Mouse (Mus musculus): ENCODE measurements around the gene Acadvl. TPM values are rescaled to one million over a fixed set of nuclear protein-coding genes. Genes with fewer than 3 reads are reported as not detected.

Acadvl gene
- polyA plus RNA-seq (2016; fragmentation: Nextera tagmentation; extraction: Ambion mirVana), result 44.9 and 51.7 TPM in 2 replicates

DNA sequence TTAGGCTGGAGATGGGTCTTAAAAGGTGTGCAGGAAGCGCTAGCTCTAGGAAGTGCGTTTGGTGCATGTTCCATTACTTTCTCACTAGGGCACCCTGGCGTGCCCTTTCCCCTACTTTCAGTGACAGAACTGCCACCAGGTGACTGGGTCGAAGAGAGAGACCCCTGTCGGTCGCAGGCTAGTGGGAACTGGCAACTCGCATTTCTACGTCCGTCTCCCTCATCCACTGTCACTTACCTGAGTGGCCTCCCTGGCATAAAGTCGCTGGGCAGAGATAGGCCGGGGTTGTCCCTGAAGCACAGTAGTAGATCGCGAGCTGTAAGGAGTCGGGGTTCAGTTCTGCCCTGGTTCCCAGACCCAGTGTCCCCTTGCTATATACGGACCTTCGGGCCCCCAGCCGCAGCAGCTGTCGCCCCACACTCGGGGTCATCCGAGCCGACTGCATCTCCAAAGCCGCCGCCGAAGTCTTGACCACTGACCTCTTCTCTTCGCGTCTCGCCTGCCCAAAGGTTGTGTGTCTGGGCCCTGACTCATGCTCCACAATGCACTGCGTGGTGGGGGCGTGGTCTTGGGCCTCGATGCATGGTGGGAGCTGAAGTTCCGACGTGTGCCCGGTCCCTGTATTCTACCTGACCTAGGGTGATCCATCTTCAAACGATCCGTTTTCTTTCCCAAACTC lies at the start of gene Acadvl:
Gene Acadvl, minus strand, starts transcription at position 532 of the 679 bp plus-strand sequence.
- Histone ChIP-seq H3K27ac (peak within 1 kb of the TSS; percentile 83), H3K4me1 (replicated peaks) (peaks cover 59% of the 10 kb centered on the region), H3K27me3 (ENCODE audit: insufficient read depth, poor library complexity, severe bottlenecking) (no peaks in the 10 kb centered on the region), H3K9me3 (no peaks in the 10 kb centered on the region), H3K4me3 (peak within 1 kb of the TSS; percentile 57), H3K36me3 (peaks cover 45% of the 10 kb centered on the region)
- under 1% methylated on average over 35 of the region's 35 CpGs for WGBS
- DNase-seq (ENCODE audit: low spot score), result peak; percentile 86

DNA sequence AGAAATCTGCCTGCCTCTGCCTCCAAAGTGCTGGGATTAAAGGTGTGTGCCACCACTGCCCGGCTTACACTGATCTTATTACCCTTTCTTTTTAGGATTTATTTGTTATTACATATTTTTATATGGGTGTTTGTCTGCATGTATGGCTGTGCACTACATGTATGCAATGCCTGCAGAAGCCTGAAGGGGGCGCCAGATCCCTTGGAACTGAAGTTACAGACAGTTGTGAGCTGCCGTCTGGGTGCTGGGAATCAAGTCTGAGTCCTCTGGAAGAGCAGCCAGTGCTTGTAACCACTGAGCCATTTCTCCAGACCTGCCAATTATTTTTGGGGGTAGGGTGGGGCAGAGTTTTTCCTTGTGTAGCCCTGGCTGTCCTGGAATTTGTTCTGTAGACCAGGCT lies 47.8 kb upstream of the Acadvl start:
- no peak overlapping the region for H3K27ac ChIP-seq
- DNase-seq (ENCODE audit: low spot score), result no peak
- H3K4me1 ChIP-seq (replicated peaks), result peaks cover 6% of the 10 kb centered on the region; the same call in 1 of the 2 replicates
- 66% methylated on average over 3 of the region's 3 CpGs for WGBS
- no peaks in the 10 kb centered on the region for H3K36me3 ChIP-seq
- H3K9me3 ChIP-seq, result peaks cover 4% of the 10 kb centered on the region; the same call in 1 of the 2 replicates
- H3K27me3 ChIP-seq (ENCODE audit: insufficient read depth, poor library complexity, severe bottlenecking), result no peaks in the 10 kb centered on the region
- no peak overlapping the region for H3K4me3 ChIP-seq

DNA sequence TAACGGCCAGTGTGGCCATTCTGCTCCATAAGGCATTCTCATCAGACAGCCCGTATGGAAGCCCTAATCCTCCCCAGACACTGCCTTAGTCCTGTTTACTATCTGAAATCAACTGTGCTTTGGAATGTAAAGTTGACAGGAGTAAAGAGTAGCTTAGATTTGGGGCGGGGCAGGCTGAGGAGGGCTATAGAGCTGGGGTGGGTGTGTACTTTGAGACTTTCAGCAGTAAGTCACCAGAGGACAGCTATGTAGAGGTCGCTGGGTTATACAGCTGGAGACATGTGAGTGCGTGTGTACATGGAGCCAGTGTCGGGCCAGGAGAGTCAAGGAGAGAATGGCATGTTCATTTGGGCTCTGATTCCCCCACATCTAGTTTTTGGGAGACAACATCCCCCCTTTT lies 44.7 kb upstream of the Acadvl start:
- DNase-seq (ENCODE audit: low spot score), result no peak
- WGBS, result 73% methylated on average over 6 of the region's 6 CpGs
- peaks cover 22% of the 10 kb centered on the region for H3K4me1 ChIP-seq (replicated peaks)

DNA sequence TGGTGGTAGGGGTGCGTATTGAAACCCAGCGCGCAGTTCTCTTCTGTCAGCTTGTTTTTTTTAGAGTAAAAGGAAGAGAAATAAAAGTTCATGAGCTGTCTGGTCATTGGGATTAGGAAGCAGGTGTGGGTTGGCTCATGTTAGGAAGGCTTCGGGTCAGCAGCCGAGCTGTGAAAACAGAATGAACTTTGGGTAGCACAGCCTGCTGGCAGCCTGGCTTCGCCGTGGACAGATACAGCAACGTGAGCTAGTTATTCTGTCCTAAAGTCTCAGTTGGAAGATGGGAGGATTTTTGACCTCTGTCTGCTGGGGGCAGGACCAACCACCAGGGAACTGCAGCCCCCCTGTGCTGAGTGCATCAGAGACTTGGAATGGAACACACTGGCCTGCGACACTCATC lies 42.6 kb upstream of the Acadvl start:
- Histone ChIP-seq H3K9me3 (no peaks in the 10 kb centered on the region), H3K4me3 (no peak overlapping the region), H3K4me1 (replicated peaks) (peaks cover 22% of the 10 kb centered on the region), H3K36me3 (no peaks in the 10 kb centered on the region), H3K27ac (no peak overlapping the region), H3K27me3 (ENCODE audit: insufficient read depth, poor library complexity, severe bottlenecking) (peaks cover 7% of the 10 kb centered on the region)
- 82% methylated on average over 9 of the region's 9 CpGs for WGBS
- no peak for DNase-seq (ENCODE audit: low spot score)

More for the DNA sequence above, 44.7 kb upstream of the Acadvl start:
- Histone ChIP-seq H3K9me3 (peaks cover 4% of the 10 kb centered on the region; the same call in 1 of the 2 replicates), H3K36me3 (no peaks in the 10 kb centered on the region), H3K27ac (no peak overlapping the region), H3K4me3 (no peak overlapping the region), H3K27me3 (ENCODE audit: insufficient read depth, poor library complexity, severe bottlenecking) (peaks cover 4% of the 10 kb centered on the region)

DNA sequence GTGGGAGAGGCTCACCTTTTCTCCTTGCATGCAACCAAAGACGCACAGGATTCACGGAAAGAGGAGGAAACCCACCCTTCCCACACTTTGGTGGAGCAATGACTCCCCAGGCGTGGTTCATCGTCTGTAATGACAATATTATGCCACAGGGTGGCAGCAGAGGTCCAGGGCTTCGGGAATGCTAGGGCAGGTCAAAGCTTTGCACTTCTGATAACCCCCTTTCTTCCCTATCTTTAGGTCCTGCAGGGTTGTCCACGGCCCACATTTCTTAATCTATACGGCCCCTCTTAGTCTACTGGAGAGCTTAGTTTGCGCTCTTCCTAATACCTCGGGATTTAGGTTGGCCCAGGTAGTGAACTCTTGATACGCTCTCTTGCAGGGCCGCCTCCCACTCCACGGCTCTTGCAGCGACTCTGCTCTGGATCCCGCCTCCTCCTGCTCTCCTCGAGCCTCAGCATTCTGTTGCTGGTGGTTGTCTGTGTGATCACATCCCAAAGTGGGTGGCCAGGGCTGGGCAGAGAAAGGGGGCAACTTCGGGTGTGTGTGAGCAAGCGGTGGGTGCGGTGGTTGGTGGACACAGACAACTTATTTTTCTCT lies 40.5 kb upstream of the Acadvl start:
- H3K4me3 ChIP-seq, result peak overlapping the region; percentile 23; the same call in 1 of the 2 replicates
- peak; percentile 82 for DNase-seq (ENCODE audit: low spot score)
- 24% methylated on average over 18 of the region's 18 CpGs for WGBS
- no peaks in the 10 kb centered on the region for H3K36me3 ChIP-seq
- peaks cover 7% of the 10 kb centered on the region for H3K27me3 ChIP-seq (ENCODE audit: insufficient read depth, poor library complexity, severe bottlenecking)
- no peaks in the 10 kb centered on the region for H3K9me3 ChIP-seq
- H3K4me1 ChIP-seq (replicated peaks), result peaks cover 22% of the 10 kb centered on the region
- H3K27ac ChIP-seq, result peak overlapping the region; percentile 50; the same call in 1 of the 2 replicates

DNA sequence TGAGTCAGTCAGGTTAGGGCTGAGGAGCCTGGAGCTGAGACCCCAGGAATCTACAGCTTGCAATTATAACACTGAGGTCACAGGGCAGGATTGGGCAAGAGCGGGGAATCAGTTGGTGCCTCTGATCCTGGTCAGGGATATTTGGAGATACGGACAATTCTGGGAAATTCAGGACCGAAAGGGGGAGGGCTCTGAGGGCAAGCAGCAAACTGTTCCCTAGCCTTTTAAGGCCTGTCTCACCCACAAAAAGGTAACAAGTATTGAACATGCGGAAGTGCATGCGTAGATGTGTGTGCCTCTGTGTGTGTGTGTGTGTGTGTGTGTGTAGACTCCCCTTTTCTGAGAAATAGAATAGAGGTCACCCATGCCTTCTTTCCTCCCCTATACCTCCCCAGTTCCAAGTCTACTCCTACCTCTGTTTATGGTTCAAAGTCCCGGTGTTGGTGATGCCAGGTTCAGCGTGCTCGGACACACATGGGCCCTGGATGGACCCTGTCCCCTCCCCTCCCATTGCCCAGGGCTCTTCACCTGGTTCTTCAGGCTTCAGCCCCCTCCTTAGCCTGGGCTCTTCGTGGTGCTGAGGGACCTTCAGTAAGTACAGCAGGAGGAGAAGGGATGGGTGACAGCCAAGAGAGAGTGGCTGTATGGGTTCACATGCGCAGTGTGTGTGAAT lies 38.8 kb upstream of the Acadvl start, which contains the start of gene Asgr1:
Gene Asgr1, plus strand, starts transcription at position 188 of the 673 bp plus-strand sequence.
- no peaks in the 10 kb centered on the region for H3K36me3 ChIP-seq
- H3K4me3 ChIP-seq, result no peak within 1 kb of the TSS
- no peak for DNase-seq (ENCODE audit: low spot score)
- H3K9me3 ChIP-seq, result no peaks in the 10 kb centered on the region
- peaks cover 7% of the 10 kb centered on the region for H3K27me3 ChIP-seq (ENCODE audit: insufficient read depth, poor library complexity, severe bottlenecking)
- H3K4me1 ChIP-seq (replicated peaks), result peaks cover 22% of the 10 kb centered on the region
- WGBS, result 84% methylated on average over 10 of the region's 10 CpGs
- H3K27ac ChIP-seq, result no peak within 1 kb of the TSS

DNA sequence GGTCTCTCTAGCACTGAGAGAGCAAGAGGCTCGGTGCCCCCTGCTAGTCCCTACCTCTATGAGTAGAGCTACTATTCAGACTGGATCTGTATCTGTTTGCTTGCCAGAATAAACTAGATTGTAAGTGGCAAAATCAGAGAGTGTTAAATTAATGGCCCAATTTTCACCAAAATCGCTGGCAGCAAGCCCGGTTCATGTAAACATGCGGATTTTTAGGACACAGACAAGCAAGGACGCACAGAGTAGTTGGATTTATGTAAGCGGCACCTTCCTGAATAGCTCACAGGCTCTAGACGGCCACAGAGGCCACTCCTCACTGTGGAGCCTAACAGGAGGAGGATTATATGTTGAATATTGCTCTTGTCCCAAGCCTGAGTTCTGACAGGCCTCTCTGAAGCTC lies 37.9 kb upstream of the Acadvl start:
- Histone ChIP-seq H3K4me1 (replicated peaks) (peaks cover 22% of the 10 kb centered on the region), H3K27me3 (ENCODE audit: insufficient read depth, poor library complexity, severe bottlenecking) (peaks cover 7% of the 10 kb centered on the region), H3K4me3 (no peak overlapping the region), H3K27ac (no peak overlapping the region), H3K36me3 (no peaks in the 10 kb centered on the region), H3K9me3 (no peaks in the 10 kb centered on the region)
- no peak for DNase-seq (ENCODE audit: low spot score)
- 84% methylated on average over 7 of the region's 7 CpGs for WGBS

DNA sequence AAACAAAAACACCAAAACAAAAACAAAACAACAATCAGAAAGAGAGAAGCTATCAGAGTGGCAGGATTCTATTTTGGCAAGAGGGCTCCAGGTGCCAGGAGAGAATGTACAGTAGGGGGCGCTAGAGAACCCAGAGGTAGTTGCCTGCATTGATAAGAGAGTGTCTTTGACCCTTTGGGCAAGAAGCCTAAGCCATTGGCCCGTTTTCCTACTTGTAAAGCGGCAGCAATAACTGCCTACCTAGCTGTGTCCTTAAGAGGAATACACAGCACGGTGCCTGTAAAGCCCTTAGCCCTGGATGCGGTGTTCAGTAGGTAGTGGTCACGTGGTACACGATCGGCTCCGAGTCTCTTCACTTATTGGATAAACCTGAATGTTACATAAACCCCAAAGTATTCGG lies 34.6 kb upstream of the Acadvl start:
- WGBS, result 66% methylated on average over 10 of the region's 10 CpGs
- peaks cover 2% of the 10 kb centered on the region; the same call in 1 of the 2 replicates for H3K27me3 ChIP-seq (ENCODE audit: insufficient read depth, poor library complexity, severe bottlenecking)

DNA sequence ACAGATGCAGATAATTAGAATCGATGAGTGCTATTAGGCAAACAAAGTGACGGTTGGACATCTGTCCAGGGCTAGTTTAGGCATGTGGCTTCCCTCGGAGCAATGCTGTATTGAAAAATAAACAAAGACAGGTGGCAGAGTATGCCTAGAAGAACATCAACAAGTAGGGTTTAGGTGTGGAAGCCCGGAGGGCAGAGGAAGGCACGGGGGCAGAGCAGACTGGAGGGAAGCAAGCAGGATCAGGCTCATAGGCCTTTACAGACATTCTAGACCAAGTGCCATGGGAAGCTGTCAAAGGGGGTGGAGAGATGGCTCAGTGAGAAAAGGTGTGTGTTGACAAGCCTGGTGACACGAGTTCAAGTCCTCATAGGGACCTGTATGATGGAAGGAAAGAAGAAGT lies 34.2 kb upstream of the Acadvl start:
- Histone ChIP-seq H3K4me1 (replicated peaks) (peaks cover 16% of the 10 kb centered on the region), H3K27ac (no peak overlapping the region), H3K4me3 (no peak overlapping the region), H3K9me3 (no peaks in the 10 kb centered on the region), H3K36me3 (peaks cover 7% of the 10 kb centered on the region), H3K27me3 (ENCODE audit: insufficient read depth, poor library complexity, severe bottlenecking) (no peaks in the 10 kb centered on the region)
- no peak for DNase-seq (ENCODE audit: low spot score)
- WGBS, result 70% methylated on average over 6 of the region's 6 CpGs

More for the DNA sequence above, 34.6 kb upstream of the Acadvl start:
- DNase-seq (ENCODE audit: low spot score), result no peak
- peaks cover 11% of the 10 kb centered on the region for H3K4me1 ChIP-seq (replicated peaks)
- H3K27ac ChIP-seq, result no peak overlapping the region
- H3K9me3 ChIP-seq, result no peaks in the 10 kb centered on the region
- no peak overlapping the region for H3K4me3 ChIP-seq
- H3K36me3 ChIP-seq, result peaks cover 2% of the 10 kb centered on the region

DNA sequence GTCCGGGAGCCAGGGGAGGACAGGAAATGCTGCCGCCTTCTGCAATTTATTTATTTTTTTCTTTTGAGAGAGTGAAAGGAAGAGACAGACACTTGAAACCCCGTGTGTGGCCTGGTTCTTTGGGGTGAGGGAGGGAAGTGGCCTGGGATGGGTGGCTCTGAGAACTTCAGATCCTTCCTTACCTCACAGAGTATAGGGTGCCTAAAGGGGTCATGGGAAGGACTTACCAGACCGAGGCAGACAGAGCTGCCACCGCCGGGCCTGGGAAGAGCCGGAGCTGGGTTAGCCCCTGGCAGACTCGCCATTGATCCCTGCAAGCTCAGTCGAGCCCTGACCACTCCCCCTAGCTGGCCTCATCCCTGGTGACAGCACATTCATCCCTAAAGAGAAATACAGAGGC lies 30.2 kb upstream of the Acadvl start:
- Histone ChIP-seq H3K9me3 (no peaks in the 10 kb centered on the region), H3K27me3 (ENCODE audit: insufficient read depth, poor library complexity, severe bottlenecking) (no peaks in the 10 kb centered on the region), H3K4me3 (no peak overlapping the region), H3K4me1 (replicated peaks) (peaks cover 38% of the 10 kb centered on the region), H3K27ac (peak overlapping the region; percentile 50), H3K36me3 (peaks cover 46% of the 10 kb centered on the region)
- 32% methylated on average over 9 of the region's 9 CpGs for WGBS
- no peak for DNase-seq (ENCODE audit: low spot score)

DNA sequence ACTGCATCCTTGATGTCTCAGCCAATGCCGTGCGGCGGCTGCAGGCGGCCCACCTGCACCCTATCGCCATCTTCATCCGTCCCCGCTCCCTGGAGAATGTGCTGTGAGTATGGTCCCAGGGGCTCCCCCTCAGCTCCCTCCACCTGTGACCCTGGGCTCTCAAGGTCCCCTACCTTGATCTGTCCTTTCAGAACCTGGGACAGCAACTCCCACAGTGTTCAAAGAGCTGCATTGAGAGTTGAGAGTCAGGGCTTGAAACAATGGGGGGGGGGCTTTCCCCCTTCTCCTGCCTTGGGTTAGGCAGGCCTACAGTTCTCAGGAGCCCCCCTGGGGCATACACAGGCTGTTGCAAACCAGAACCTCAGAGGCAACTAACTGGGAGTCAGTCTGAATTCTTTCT lies 28.5 kb upstream of the Acadvl start:
- no peak for DNase-seq (ENCODE audit: low spot score)
- peak overlapping the region; percentile 50 for H3K27ac ChIP-seq
- peaks cover 38% of the 10 kb centered on the region for H3K4me1 ChIP-seq (replicated peaks)
- H3K27me3 ChIP-seq (ENCODE audit: insufficient read depth, poor library complexity, severe bottlenecking), result no peaks in the 10 kb centered on the region
- H3K9me3 ChIP-seq, result no peaks in the 10 kb centered on the region
- peaks cover 64% of the 10 kb centered on the region for H3K36me3 ChIP-seq
- peak overlapping the region; percentile 20; the same call in 1 of the 2 replicates for H3K4me3 ChIP-seq
- WGBS, result 84% methylated on average over 7 of the region's 7 CpGs

DNA sequence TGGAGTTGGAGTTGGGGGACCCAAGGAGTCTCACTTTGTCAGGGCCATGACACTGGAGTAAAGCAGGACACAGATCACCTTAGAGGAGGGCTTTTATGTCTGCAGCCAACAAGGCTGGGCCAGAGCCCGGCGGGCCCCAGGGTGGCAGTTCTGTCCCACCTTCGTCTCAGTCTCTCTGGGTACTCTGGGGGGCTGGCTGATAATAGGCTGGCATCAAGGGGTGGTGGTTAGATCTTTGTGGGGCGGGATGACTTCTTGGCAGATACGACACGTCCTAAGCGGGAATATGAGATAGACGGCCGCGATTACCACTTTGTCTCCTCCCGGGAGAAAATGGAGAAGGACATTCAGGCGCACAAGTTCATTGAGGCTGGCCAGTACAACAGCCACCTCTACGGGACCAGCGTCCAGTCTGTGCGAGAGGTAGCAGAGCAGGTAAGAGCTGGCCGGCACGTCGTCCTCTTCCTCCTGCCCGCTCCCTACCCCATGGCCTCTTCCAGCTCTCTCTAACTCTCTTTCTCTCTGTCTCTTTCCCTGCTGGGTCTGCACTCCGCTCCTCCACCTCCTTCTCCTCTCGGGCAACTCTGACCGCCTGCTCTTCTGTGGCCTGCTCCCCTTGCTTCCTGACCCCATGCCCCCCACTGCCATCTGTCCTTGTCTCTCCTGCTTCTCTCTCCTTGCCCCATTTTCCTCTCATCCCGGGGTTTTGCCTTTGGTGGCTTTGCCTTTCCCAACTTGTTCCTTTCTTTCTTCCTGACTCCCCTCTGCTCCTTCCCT lies 27.3 kb upstream of the Acadvl start:
- 87% methylated on average over 23 of the region's 23 CpGs for WGBS
- no peak for DNase-seq (ENCODE audit: low spot score)
- H3K27ac ChIP-seq, result peak overlapping the region; percentile 50
- no peaks in the 10 kb centered on the region for H3K27me3 ChIP-seq (ENCODE audit: insufficient read depth, poor library complexity, severe bottlenecking)
- H3K36me3 ChIP-seq, result peaks cover 76% of the 10 kb centered on the region
- peaks cover 38% of the 10 kb centered on the region for H3K4me1 ChIP-seq (replicated peaks)
- H3K9me3 ChIP-seq, result no peaks in the 10 kb centered on the region
- H3K4me3 ChIP-seq, result no peak overlapping the region

Measured in hindbrain, embryonic 10.5 days (tissue).